Mouse (Mus musculus) stomach, postnatal 0 days (tissue): Measurements from ENCODE around the gene 1110051M20Rik.

Source experiments
- CTCF ChIP-seq: IDR thresholded peaks from 2 replicates; pipeline ENCODE4 v1.5.1; 2016; ENCODE audit warnings: antibody characterized with exemption, low read depth, mild to moderate bottlenecking, moderate library complexity
- EP300 ChIP-seq: optimal IDR thresholded peaks from 2 replicates; pipeline ENCODE3; 2016; ENCODE audit warnings: antibody characterized with exemption

- TF ChIP-seq CTCF (no peak), EP300 (no peak)
Measured at GRCm38 (mm10) chr2:91424061-91424720, 20.3 kb downstream of the 1110051M20Rik start.
